In the genomic region with DNA sequence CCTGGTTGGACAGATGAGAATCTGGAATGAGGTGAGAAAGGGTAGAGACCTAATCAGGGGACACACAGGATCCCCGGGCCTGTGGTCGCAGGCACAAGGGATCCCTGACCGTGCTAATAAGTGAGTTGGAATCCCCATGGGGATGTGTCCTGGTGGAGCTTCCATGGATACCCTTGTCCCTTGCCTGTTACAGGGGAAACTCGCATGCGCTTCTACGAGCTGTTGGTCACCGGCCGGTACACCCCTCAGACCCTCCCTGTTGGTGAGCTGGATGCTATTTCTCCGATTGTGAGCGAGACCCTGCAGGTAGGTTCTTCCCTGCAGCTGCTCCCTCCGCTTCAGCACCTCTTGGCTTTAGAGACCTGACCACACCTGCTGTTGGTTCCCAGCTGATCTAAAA, we compare ENCODE assay signal across 20 mouse cellular contexts. TPM values are rescaled to one million over a fixed set of nuclear protein-coding genes. Genes with fewer than 3 reads are reported as not detected.
DNase-seq lines count a peak whose midpoint lies in the region; ATAC-seq lines count a peak whose summit lies in the region.
"Had no signal": no experiment of that assay in that cellular context is flagged by ENCODE, and none has a peak within 500 bp of the region (broad histone marks: within the 10 kb centered on the region; RNA-seq: fewer than 3 reads in every experiment).

No protein-coding gene starts in this region.

- WGBS in liver, embryonic 15.5 days (ENCODE audit: insufficient replicate concordance), result 90% methylated on average over 11 of the region's 11 CpGs
- 92% methylated on average over 11 of the region's 11 CpGs for WGBS in liver, embryonic 12.5 days (ENCODE audit: insufficient replicate concordance)
- WGBS in neural tube, embryonic 12.5 days, result 90% methylated on average over 11 of the region's 11 CpGs

- H3K27me3 ChIP-seq in liver, embryonic 15.5 days, result no peaks in the 10 kb centered on the region
- no peaks in the 10 kb centered on the region for H3K27me3 ChIP-seq in liver, embryonic 12.5 days (replicated peaks)
- no peaks in the 10 kb centered on the region for H3K27me3 ChIP-seq in neural tube, embryonic 12.5 days (replicated peaks)

- ATAC-seq in liver, embryonic 15.5 days (ENCODE audit: insufficient read depth), result no peak
- no peak for ATAC-seq in liver, embryonic 12.5 days
- no peak for ATAC-seq in neural tube, embryonic 12.5 days (ENCODE audit: low FRiP score, low read depth)
- ATAC-seq: lung, postnatal 0 days had no signal

- H3K4me2 ChIP-seq in liver, embryonic 15.5 days, result peak overlapping the region; percentile 99; the same call in 1 of the 2 replicates
- H3K4me2 ChIP-seq in liver, embryonic 12.5 days, result no peak overlapping the region
- peak overlapping the region; percentile 100 for H3K4me2 ChIP-seq in neural tube, embryonic 12.5 days (replicated peaks)

- no peaks in the 10 kb centered on the region for H3K9me3 ChIP-seq in liver, embryonic 15.5 days (replicated peaks)
- H3K9me3 ChIP-seq in liver, embryonic 12.5 days (replicated peaks), result no peaks in the 10 kb centered on the region
- H3K9me3 ChIP-seq in neural tube, embryonic 12.5 days, result no peaks in the 10 kb centered on the region

- H3K27ac ChIP-seq in liver, embryonic 15.5 days (replicated peaks), result no peak overlapping the region
- no peak overlapping the region for H3K27ac ChIP-seq in liver, embryonic 12.5 days
- no peak overlapping the region for H3K27ac ChIP-seq in neural tube, embryonic 12.5 days
- H3K27ac ChIP-seq: liver, embryonic 14.5 days had no signal

- peak; percentile 90 for DNase-seq in heart, adult 11 months
- DNase-seq in heart, adult 9 months (ENCODE audit: low spot score in 2 of 2), result no peak
- no peak for DNase-seq in neural tube, embryonic 10.5 days (ENCODE audit: extremely low spot score, low spot score)
- DNase-seq in embryo, embryonic 10.5 days (ENCODE audit: low spot score), result no peak
- DNase-seq: adrenal gland, postnatal 36 days; B cell, adult 2 months; cerebellum, adult 18-20 months; cerebellum, postnatal 25 days; heart, postnatal 4 days; kidney, adult 8-10 months; left cerebral cortex, postnatal 4 days; right cerebral cortex, postnatal 4 days; thymus, adult 2 months had no signal

- H3K4me1 ChIP-seq in liver, embryonic 15.5 days (replicated peaks), result peaks cover 85% of the 10 kb centered on the region
- peaks cover 84% of the 10 kb centered on the region for H3K4me1 ChIP-seq in liver, embryonic 12.5 days
- H3K4me1 ChIP-seq in neural tube, embryonic 12.5 days, result peaks cover 67% of the 10 kb centered on the region

- H3K36me3 ChIP-seq in liver, embryonic 15.5 days (replicated peaks), result peaks cover 62% of the 10 kb centered on the region
- peaks cover 71% of the 10 kb centered on the region for H3K36me3 ChIP-seq in liver, embryonic 12.5 days
- H3K36me3 ChIP-seq in neural tube, embryonic 12.5 days, result peaks cover 47% of the 10 kb centered on the region

- no peak overlapping the region for H3K9ac ChIP-seq in liver, embryonic 15.5 days
- no peak overlapping the region for H3K9ac ChIP-seq in liver, embryonic 12.5 days
- 0 out of 2 replicates have a peak overlapping the region, but pooled peaks have one; percentile 100 for H3K9ac ChIP-seq in neural tube, embryonic 12.5 days
- H3K9ac ChIP-seq: liver, embryonic 14.5 days had no signal

- no peak overlapping the region for H3K4me3 ChIP-seq in liver, embryonic 15.5 days (replicated peaks)
- no peak overlapping the region for H3K4me3 ChIP-seq in liver, embryonic 12.5 days
- H3K4me3 ChIP-seq in neural tube, embryonic 12.5 days, result no peak overlapping the region

RNA-seq across cellular contexts. Expression of a gene that starts 4.4 kb away (rescaled TPM):
- 3.9 and 4.2 TPM in 2 replicates for polyA plus RNA-seq in liver, embryonic 15.5 days (2015; fragmentation: Nextera tagmentation; extraction: Ambion mirVana)
- 6.0 and 6.1 TPM in 2 replicates for polyA plus RNA-seq in liver, embryonic 12.5 days (2016; fragmentation: Nextera tagmentation; extraction: Ambion mirVana)
- 12.9 and 13.0 TPM in 2 replicates for polyA plus RNA-seq in neural tube, embryonic 12.5 days (2016; fragmentation: Nextera tagmentation; extraction: Ambion mirVana)

RNA-seq across cellular contexts. Expression of a gene that starts 13.9 kb away (rescaled TPM):
- polyA plus RNA-seq in liver, embryonic 15.5 days (2015; fragmentation: Nextera tagmentation; extraction: Ambion mirVana), result 1.7 and 2.1 TPM in 2 replicates
- 3.9 and 4.8 TPM in 2 replicates for polyA plus RNA-seq in liver, embryonic 12.5 days (2016; fragmentation: Nextera tagmentation; extraction: Ambion mirVana)
- polyA plus RNA-seq in neural tube, embryonic 12.5 days (2016; fragmentation: Nextera tagmentation; extraction: Ambion mirVana), result 2.4 and 2.9 TPM in 2 replicates

RNA-seq across cellular contexts. Expression of a gene that starts 22.9 kb away (rescaled TPM):
- polyA plus RNA-seq in liver, embryonic 15.5 days (2015; fragmentation: Nextera tagmentation; extraction: Ambion mirVana), result 70.1 and 77.2 TPM in 2 replicates
- 77.4 and 77.8 TPM in 2 replicates for polyA plus RNA-seq in liver, embryonic 12.5 days (2016; fragmentation: Nextera tagmentation; extraction: Ambion mirVana)
- 74.1 and 77.7 TPM in 2 replicates for polyA plus RNA-seq in neural tube, embryonic 12.5 days (2016; fragmentation: Nextera tagmentation; extraction: Ambion mirVana)

RNA-seq across cellular contexts. Expression of a gene that starts 36.2 kb away (rescaled TPM):
- polyA plus RNA-seq in liver, embryonic 15.5 days (2015; fragmentation: Nextera tagmentation; extraction: Ambion mirVana), result 61.7 and 87.5 TPM in 2 replicates
- 5.9 and 6.1 TPM in 2 replicates for polyA plus RNA-seq in liver, embryonic 12.5 days (2016; fragmentation: Nextera tagmentation; extraction: Ambion mirVana)
- not detected in 2 replicates for polyA plus RNA-seq in neural tube, embryonic 12.5 days (2016; fragmentation: Nextera tagmentation; extraction: Ambion mirVana)
- polyA plus RNA-seq: embryonic facial prominence, embryonic 11.5 days; heart, embryonic 14.5 days; lung, postnatal 0 days had no signal
